Mouse (Mus musculus): Measurements from ENCODE around the gene Olfr839-ps1. TPM values are rescaled to one million over a fixed set of nuclear protein-coding genes. Genes with fewer than 3 reads are reported as not detected.

The Olfr839-ps1 gene
- polyA plus RNA-seq (2014; fragmentation: Illumina TruSeq; extraction: RNeasy Lipid Tissue Mini Kit (QIAGEN cat#74804)): not detected

DNA sequence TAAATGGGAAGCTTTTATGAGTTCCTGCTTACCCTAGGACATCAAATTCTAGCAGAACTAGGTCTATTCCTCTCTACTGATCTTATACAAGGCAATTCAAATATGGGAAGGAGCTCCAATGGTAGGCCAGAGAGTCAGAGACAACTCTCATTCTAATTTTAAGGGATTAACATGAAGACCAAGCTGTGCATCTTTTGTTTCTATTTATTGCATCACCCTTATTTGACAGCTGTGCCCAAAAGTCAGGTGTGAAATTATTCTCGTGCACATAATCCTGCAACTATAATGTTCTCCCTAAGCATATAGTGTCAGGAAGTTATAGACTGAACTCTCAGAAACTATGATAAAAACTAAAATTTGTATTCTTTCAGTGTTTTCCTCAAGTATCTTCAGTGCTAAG is at the start of gene Olfr839-ps1:
Gene Olfr839-ps1, minus strand, starts transcription at position 101 of the 400 bp plus-strand sequence.

DNA sequence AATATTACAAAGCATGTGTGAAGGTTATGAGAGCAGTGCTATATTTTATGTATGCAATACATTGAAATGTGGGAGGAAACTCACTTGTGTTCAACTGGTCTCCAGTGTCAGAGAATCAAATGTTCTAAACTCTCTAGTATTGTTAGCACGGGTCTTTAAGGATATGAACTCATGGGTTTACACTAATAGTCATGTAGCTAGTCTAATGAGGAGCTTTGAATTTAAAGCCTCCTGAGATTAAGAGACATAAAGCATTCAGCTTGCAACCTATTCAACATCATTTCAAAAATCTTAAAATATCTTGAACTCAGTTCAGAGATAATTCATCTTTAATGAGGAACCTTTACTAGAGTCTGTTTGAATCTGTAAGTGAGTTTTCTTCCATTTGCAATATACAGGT is 41.1 kb downstream of the Olfr839-ps1 start, which contains the start of gene Olfr837:
Gene Olfr837, plus strand, starts transcription at position 301 of the 400 bp plus-strand sequence.

GRCm38 (mm10) chr9:19120082-19120481 is 57.0 kb downstream of the Olfr839-ps1 start, which contains the start of gene Olfr836:
Olfr836 (plus strand) TSS chr9:19120382.

Other genes with a start within 250 kb of the Olfr839-ps1 start
- not detected for gene Olfr832, start 240.2 kb downstream of the Olfr839-ps1 start, polyA plus RNA-seq (2014; fragmentation: Illumina TruSeq; extraction: RNeasy Lipid Tissue Mini Kit (QIAGEN cat#74804))
- gene Olfr834, start 189.3 kb downstream of the Olfr839-ps1 start, polyA plus RNA-seq (2014; fragmentation: Illumina TruSeq; extraction: RNeasy Lipid Tissue Mini Kit (QIAGEN cat#74804)): not detected
- gene Olfr835, start 144.6 kb downstream of the Olfr839-ps1 start, polyA plus RNA-seq (2014; fragmentation: Illumina TruSeq; extraction: RNeasy Lipid Tissue Mini Kit (QIAGEN cat#74804)): not detected
- not detected for gene Olfr836, start 56.9 kb downstream of the Olfr839-ps1 start, polyA plus RNA-seq (2014; fragmentation: Illumina TruSeq; extraction: RNeasy Lipid Tissue Mini Kit (QIAGEN cat#74804))
- gene Olfr837, start 41.0 kb downstream of the Olfr839-ps1 start, polyA plus RNA-seq (2014; fragmentation: Illumina TruSeq; extraction: RNeasy Lipid Tissue Mini Kit (QIAGEN cat#74804)): not detected
- not detected for gene Olfr843, start 74.7 kb upstream of the Olfr839-ps1 start, polyA plus RNA-seq (2014; fragmentation: Illumina TruSeq; extraction: RNeasy Lipid Tissue Mini Kit (QIAGEN cat#74804))
- gene Olfr844, start 139.0 kb upstream of the Olfr839-ps1 start, polyA plus RNA-seq (2014; fragmentation: Illumina TruSeq; extraction: RNeasy Lipid Tissue Mini Kit (QIAGEN cat#74804)): not detected
- gene Olfr845, start 159.1 kb upstream of the Olfr839-ps1 start, polyA plus RNA-seq (2014; fragmentation: Illumina TruSeq; extraction: RNeasy Lipid Tissue Mini Kit (QIAGEN cat#74804)): not detected
- not detected for gene Olfr846, start 186.7 kb upstream of the Olfr839-ps1 start, polyA plus RNA-seq (2014; fragmentation: Illumina TruSeq; extraction: RNeasy Lipid Tissue Mini Kit (QIAGEN cat#74804))
- not detected for gene Olfr847, start 201.4 kb upstream of the Olfr839-ps1 start, polyA plus RNA-seq (2014; fragmentation: Illumina TruSeq; extraction: RNeasy Lipid Tissue Mini Kit (QIAGEN cat#74804))